Mouse (Mus musculus) neural tube, embryonic 11.5 days (tissue): ENCODE measurements around the gene Sult1c2. TPM values are rescaled to one million over a fixed set of nuclear protein-coding genes. Genes with fewer than 3 reads are reported as not detected.
"Not testable (repeated sequence)": the region's sequence is repeated elsewhere in the genome, so short reads cannot be mapped to it uniquely, and the experiment has no call there.

Source experiments
- ATAC-seq: fragments of 200-750 bp; cut with Nextera tagmentation; 2 replicates; pipeline ENCODE4 v1.8.0; 2017; ENCODE audit warnings: moderate number of reproducible peaks, mild to moderate bottlenecking, moderate TSS enrichment, moderate library complexity; ENCODE audit not compliant: insufficient read depth, low FRiP score, low TSS enrichment
- DNase-seq: peaks from one replicate; pipeline ENCODE4 v3.0.0-alpha.2; 2015; ENCODE audit warnings: low spot score
- H3K27ac ChIP-seq: fragments of 300-500 bp; sonication (generic); 2 replicates; pipeline ENCODE4 v1.5.1; 2014; ENCODE audit warnings: low read depth, mild to moderate bottlenecking, low read length
- H3K27me3 ChIP-seq: fragments of 300-500 bp; sonication (generic); 2 replicates; pipeline ENCODE4 v1.6.1; 2014; ENCODE audit warnings: mild to moderate bottlenecking, low read length, mixed read lengths; ENCODE audit not compliant: control insufficient read depth, insufficient read depth
- H3K36me3 ChIP-seq: fragments of 300-500 bp; sonication (generic); 2 replicates; pipeline ENCODE4 v1.6.1; 2014; ENCODE audit warnings: mild to moderate bottlenecking, low read length, moderate library complexity, mixed read lengths; ENCODE audit not compliant: control insufficient read depth, insufficient read depth
- H3K4me1 ChIP-seq: fragments of 300-500 bp; sonication (generic); 2 replicates; pipeline ENCODE4 v1.6.1; 2014; ENCODE audit warnings: low read length, mixed read lengths; ENCODE audit not compliant: control insufficient read depth, insufficient read depth
- H3K4me2 ChIP-seq: fragments of 300-500 bp; sonication (generic); 2 replicates; pipeline ENCODE4 v1.6.1; 2014; ENCODE audit warnings: low read depth, mild to moderate bottlenecking, moderate library complexity
- H3K4me3 ChIP-seq: fragments of 300-500 bp; sonication (generic); 2 replicates; pipeline ENCODE4 v1.5.1; 2014; ENCODE audit warnings: low read depth, low read length
- H3K9ac ChIP-seq: fragments of 300-500 bp; sonication (generic); 2 replicates; pipeline ENCODE4 v1.6.1; 2014; ENCODE audit warnings: mild to moderate bottlenecking, low read length
- H3K9me3 ChIP-seq: fragments of 300-500 bp; sonication (generic); 2 replicates; pipeline ENCODE4 v1.6.1; 2016; ENCODE audit warnings: low read length; ENCODE audit not compliant: control insufficient read depth
- WGBS: fragments of 180-500 bp; shearing (Covaris S2); extraction: QIAGEN DNeasy Blood & Tissue Kit; methylation state at CpG from one replicate; pipeline ENCODE4 v1.1.7; 2014; 5-methylcytosine and 5-hydroxymethylcytosine counted together
- polyA plus RNA-seq: library from polyadenylated mRNA; unstranded; fragments of >200 nt; fragmentation: Nextera tagmentation; extraction: Ambion mirVana; gene quantifications from 2 replicates; pipeline ENCODE4 v1.2.1, GENCODE M21; 2014

Sult1c2 gene
- polyA plus RNA-seq, 1 experiment from 2014 or later, result not detected

DNA sequence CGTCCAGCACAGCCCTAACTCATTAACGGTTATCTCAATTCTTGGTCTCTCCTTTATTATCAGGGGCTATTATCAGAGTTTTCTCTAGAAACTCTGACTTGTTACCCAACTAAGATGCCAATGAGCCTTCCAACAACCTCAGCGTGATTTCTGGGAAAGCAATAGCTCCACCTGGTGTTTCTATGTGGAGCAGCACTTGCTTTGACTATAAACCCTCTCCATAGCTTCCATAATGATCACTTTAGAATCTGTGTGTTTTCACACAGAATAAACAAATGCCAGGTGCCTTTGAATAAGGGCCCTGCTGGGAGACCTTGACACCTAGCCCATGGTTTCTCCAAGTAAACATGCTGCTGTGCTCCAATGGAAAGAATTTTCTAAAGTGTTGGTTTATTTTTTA lies 12.8 kb downstream of the Sult1c2 start:
- no peaks in the 10 kb centered on the region for H3K36me3 ChIP-seq
- no peaks in the 10 kb centered on the region for H3K27me3 ChIP-seq
- H3K4me1 ChIP-seq, result no peaks in the 10 kb centered on the region
- no peak overlapping the region for H3K9ac ChIP-seq
- no peak overlapping the region for H3K4me2 ChIP-seq
- no peak overlapping the region for H3K4me3 ChIP-seq
- DNase-seq (peak; percentile 32), ATAC-seq (no peak)
- H3K9me3 ChIP-seq, result no peaks in the 10 kb centered on the region
- H3K27ac ChIP-seq, result no peak overlapping the region
- WGBS, result 64% methylated on average over 3 of the region's 3 CpGs

DNA sequence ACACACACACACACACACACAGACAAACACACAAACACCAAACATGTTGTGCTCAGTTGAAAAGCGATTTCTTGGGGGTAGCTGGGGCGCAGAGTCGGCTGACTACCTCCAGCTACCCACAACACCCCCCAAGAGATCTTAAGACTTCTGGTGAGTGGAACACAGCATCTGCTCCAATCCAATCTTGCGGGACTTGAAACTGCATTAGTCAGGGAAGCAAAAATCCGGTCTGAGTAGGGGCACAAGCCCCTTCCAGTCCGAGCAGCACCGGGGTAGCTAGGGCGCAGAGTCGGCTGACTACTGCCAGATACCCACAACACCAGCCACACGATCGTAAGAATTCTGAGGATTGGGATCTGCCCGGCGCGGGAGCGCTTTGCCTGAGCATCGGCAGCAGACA lies 42.2 kb downstream of the Sult1c2 start:
- H3K9me3 ChIP-seq, H3K27ac ChIP-seq, DNase-seq, H3K27me3 ChIP-seq, H3K9ac ChIP-seq, H3K4me1 ChIP-seq, H3K4me2 ChIP-seq, ATAC-seq, H3K4me3 ChIP-seq, H3K36me3 ChIP-seq: not testable (repeated sequence)
- 89% methylated on average over 16 of the region's 16 CpGs for WGBS

DNA sequence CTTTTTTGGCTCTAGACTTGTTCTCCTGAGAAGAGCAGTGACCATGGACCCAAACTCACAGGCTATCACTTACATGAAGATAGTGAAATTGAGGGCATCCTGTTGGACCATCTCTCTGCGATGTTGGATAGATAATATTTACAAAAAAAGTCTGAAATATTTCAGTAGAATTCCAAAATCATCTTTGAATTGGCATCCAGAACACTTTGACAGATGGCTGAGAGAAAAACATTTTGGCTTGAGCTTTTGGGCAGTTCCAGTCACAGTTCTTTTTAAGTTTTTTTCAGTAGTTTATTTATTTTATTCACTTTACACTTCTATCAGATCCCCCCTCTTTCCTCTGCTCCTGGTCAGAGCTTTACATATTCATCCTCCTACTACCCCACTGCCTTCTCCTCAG lies 62.8 kb downstream of the Sult1c2 start:
- H3K9me3 ChIP-seq, result no peaks in the 10 kb centered on the region
- DNase-seq, result no peak
- WGBS, result 88% methylated on average over 1 of the region's 1 CpGs

More for the DNA sequence above, 62.8 kb downstream of the Sult1c2 start:
- Histone ChIP-seq H3K27me3 (no peaks in the 10 kb centered on the region), H3K4me2 (no peak overlapping the region), H3K4me1 (no peaks in the 10 kb centered on the region), H3K9ac (no peak overlapping the region), H3K4me3 (no peak overlapping the region), H3K27ac (no peak overlapping the region), H3K36me3 (no peaks in the 10 kb centered on the region)
- no peak for ATAC-seq

Other genes with a start within 250 kb of the Sult1c2 start
- gene Sgo1, start 157.0 kb downstream of the Sult1c2 start, polyA plus RNA-seq, result 43.9 and 44.1 TPM in 2 replicates
- not detected in 2 replicates for gene Sult1c1, start 144.3 kb upstream of the Sult1c2 start, polyA plus RNA-seq